Mouse (Mus musculus) G1E (cell line): Measurements from ENCODE around the gene Rsph6a. TPM values are rescaled to one million over a fixed set of nuclear protein-coding genes. Genes with fewer than 3 reads are reported as not detected.

ENCODE experiments used
- ATAC-seq: 2 replicates; pipeline ENCODE4 v1.8.0; 2016; ENCODE audit warnings: mild to moderate bottlenecking; ENCODE audit not compliant: insufficient number of reproducible peaks, poor library complexity, low FRiP score, severe bottlenecking; ENCODE audit errors: extremely low read depth
- DNase-seq: peaks from one replicate; pipeline ENCODE4 v3.0.0; 2012; ENCODE audit warnings: low spot score
- H3K27me3 ChIP-seq: 2 replicates; pipeline ENCODE4 v1.6.1; 2012; ENCODE audit warnings: mild to moderate bottlenecking, low read length, inconsistent platforms; ENCODE audit not compliant: insufficient read depth
- H3K36me3 ChIP-seq: replicated peaks from 2 replicates; pipeline ENCODE3; 2012; ENCODE audit warnings: mild to moderate bottlenecking, inconsistent platforms
- H3K4me1 ChIP-seq: 2 replicates; pipeline ENCODE4 v1.6.1; 2012; ENCODE audit warnings: low read depth, low read length, inconsistent platforms, mixed read lengths; ENCODE audit not compliant: insufficient read depth
- H3K4me3 ChIP-seq: 2 replicates; pipeline ENCODE4 v1.5.1; 2012; ENCODE audit warnings: low read depth, mild to moderate bottlenecking, inconsistent platforms, low read length, moderate library complexity, mixed read lengths
- H3K9me3 ChIP-seq: replicated peaks from 2 replicates; pipeline ENCODE4 v1.6.1; 2012; ENCODE audit warnings: inconsistent platforms
- CTCF ChIP-seq: IDR thresholded peaks from 2 replicates; pipeline ENCODE4 v1.5.1; 2012; ENCODE audit warnings: low read depth, low read length, inconsistent platforms, mixed read lengths
- GATA1 ChIP-seq: IDR thresholded peaks from 2 replicates; pipeline ENCODE4 v1.6.1; 2012; ENCODE audit warnings: borderline replicate concordance, low read length, inconsistent platforms, mixed read lengths
- GATA2 ChIP-seq: IDR thresholded peaks from 2 replicates; pipeline ENCODE4 v1.6.1; 2012; ENCODE audit warnings: low read depth, low read length, inconsistent platforms, borderline replicate concordance
- POLR2AphosphoS5 ChIP-seq: IDR thresholded peaks from 2 replicates; pipeline ENCODE4 v1.6.1; 2012; ENCODE audit warnings: low read depth, low read length, inconsistent platforms; ENCODE audit not compliant: insufficient replicate concordance
- TAL1 ChIP-seq: conservative IDR thresholded peaks from 2 replicates; pipeline ENCODE4 v1.6.1; 2012; ENCODE audit warnings: low read depth, low read length, inconsistent platforms, mixed read lengths
- polyA plus RNA-seq: library from polyadenylated mRNA; stranded (reverse); fragments of >175 nt; gene quantifications from 2 replicates; pipeline ENCODE4 v1.2.3, GENCODE M21; 2012
- total RNA-seq, 2 experiments: library from RNA; stranded (forward) in 1 of 2; stranded (reverse) in 1 of 2; fragments of 200-1000 nt in 1 of 2; fragments of >200 nt in 1 of 2; fragmentation: Nextera tagmentation in 1 of 2; gene quantifications; 2 replicates each; pipeline ENCODE4 v1.2.3; 2014 to 2017

The Rsph6a gene
- total and polyA plus RNA-seq, 3 experiments, result 0.16 to 0.33 TPM; not detected in 1

GRCm38 (mm10) chr7:19097217-19097616 is 42.7 kb downstream of the Rsph6a start:
- TF ChIP-seq GATA2 (no peak), CTCF (no peak), GATA1 (no peak), TAL1 (no peak)

GRCm38 (mm10) chr7:19097863-19098262 is 43.4 kb downstream of the Rsph6a start:
- Histone ChIP-seq H3K36me3 (peaks cover 23% of the 10 kb centered on the region), H3K4me3 (no peak overlapping the region), H3K9me3 (no peaks in the 10 kb centered on the region), H3K4me1 (peaks cover 43% of the 10 kb centered on the region), H3K27me3 (peaks cover 50% of the 10 kb centered on the region)
- DNase-seq (no peak), ATAC-seq (no peak)
- TF ChIP-seq TAL1, result no peak
- no peak for TF ChIP-seq POLR2AphosphoS5
- TF ChIP-seq GATA2, result no peak
- no peak for TF ChIP-seq GATA1
- TF ChIP-seq CTCF, result no peak

More at GRCm38 (mm10) chr7:19097217-19097616, 42.7 kb downstream of the Rsph6a start:
- Histone ChIP-seq H3K4me1 (peaks cover 50% of the 10 kb centered on the region), H3K4me3 (no peak overlapping the region), H3K9me3 (no peaks in the 10 kb centered on the region), H3K36me3 (peaks cover 30% of the 10 kb centered on the region), H3K27me3 (peaks cover 44% of the 10 kb centered on the region)
- no peak for DNase-seq
- ATAC-seq, result no peak

GRCm38 (mm10) chr7:19098811-19099210 is 44.3 kb downstream of the Rsph6a start:
- Histone ChIP-seq H3K36me3 (peaks cover 18% of the 10 kb centered on the region), H3K4me3 (no peak overlapping the region), H3K27me3 (peaks cover 60% of the 10 kb centered on the region), H3K4me1 (peaks cover 34% of the 10 kb centered on the region), H3K9me3 (no peaks in the 10 kb centered on the region)
- TF ChIP-seq GATA1, result no peak
- no peak for TF ChIP-seq TAL1
- no peak for TF ChIP-seq POLR2AphosphoS5
- no peak for TF ChIP-seq CTCF
- no peak for TF ChIP-seq GATA2
- ATAC-seq (no peak), DNase-seq (no peak)

GRCm38 (mm10) chr7:19100290-19100689 is 45.8 kb downstream of the Rsph6a start:
- Histone ChIP-seq H3K27me3 (peaks cover 70% of the 10 kb centered on the region), H3K4me1 (peaks cover 23% of the 10 kb centered on the region), H3K9me3 (no peaks in the 10 kb centered on the region), H3K36me3 (peaks cover 18% of the 10 kb centered on the region), H3K4me3 (no peak overlapping the region)
- TF ChIP-seq TAL1, result no peak
- TF ChIP-seq CTCF, result no peak
- TF ChIP-seq GATA1, result no peak
- TF ChIP-seq POLR2AphosphoS5, result no peak
- no peak for TF ChIP-seq GATA2
- DNase-seq, result no peak
- no peak for ATAC-seq

- H3K9me3 ChIP-seq, result no peaks in the 10 kb centered on the region
- H3K27me3 ChIP-seq, result peaks cover 84% of the 10 kb centered on the region
- H3K4me1 ChIP-seq, result no peaks in the 10 kb centered on the region; the same call in 1 of the 2 replicates
- ATAC-seq (no peak), DNase-seq (no peak)
- no peaks in the 10 kb centered on the region for H3K36me3 ChIP-seq
- H3K4me3 ChIP-seq, result no peak overlapping the region
- no peak for TF ChIP-seq TAL1
- no peak for TF ChIP-seq GATA2
- TF ChIP-seq CTCF, result no peak
- TF ChIP-seq GATA1, result no peak
- no peak for TF ChIP-seq POLR2AphosphoS5
These were observed 49.3 kb downstream of the Rsph6a start for GRCm38 (mm10) chr7:19103741-19104140.

GRCm38 (mm10) chr7:19104486-19104885 is 50.0 kb downstream of the Rsph6a start:
- Histone ChIP-seq H3K36me3 (no peaks in the 10 kb centered on the region), H3K9me3 (no peaks in the 10 kb centered on the region), H3K4me1 (no peaks in the 10 kb centered on the region; the same call in 1 of the 2 replicates), H3K27me3 (peaks cover 85% of the 10 kb centered on the region), H3K4me3 (no peak overlapping the region)
- DNase-seq, result no peak
- ATAC-seq, result no peak
- no peak for TF ChIP-seq CTCF

GRCm38 (mm10) chr7:19107436-19107835 is 52.9 kb downstream of the Rsph6a start:
- Histone ChIP-seq H3K4me3 (no peak overlapping the region), H3K4me1 (no peaks in the 10 kb centered on the region; the same call in 1 of the 2 replicates), H3K27me3 (peaks cover 78% of the 10 kb centered on the region), H3K9me3 (no peaks in the 10 kb centered on the region), H3K36me3 (no peaks in the 10 kb centered on the region)
- DNase-seq, result no peak
- no peak for ATAC-seq
- no peak for TF ChIP-seq GATA2
- TF ChIP-seq TAL1, result no peak
- no peak for TF ChIP-seq GATA1
